Mouse (Mus musculus) neural tube, embryonic 15.5 days (tissue): ENCODE results near the gene Gm10842. TPM values are rescaled to one million over a fixed set of nuclear protein-coding genes. Genes with fewer than 3 reads are reported as not detected.

ENCODE experiments used
- ATAC-seq: fragments of 200-750 bp; cut with Nextera tagmentation; 2 replicates; pipeline ENCODE4 v1.8.0; 2017; ENCODE audit warnings: mild to moderate bottlenecking, moderate TSS enrichment, moderate library complexity; ENCODE audit not compliant: low FRiP score
- H3K27ac ChIP-seq: fragments of 300-500 bp; sonication (generic); replicated peaks from 2 replicates; pipeline ENCODE4 v1.5.1; 2015; ENCODE audit warnings: mild to moderate bottlenecking, inconsistent platforms
- H3K27me3 ChIP-seq: fragments of 300-500 bp; sonication (generic); replicated peaks from 2 replicates; pipeline ENCODE4 v1.6.1; 2015; ENCODE audit warnings: inconsistent platforms
- H3K36me3 ChIP-seq: fragments of 300-500 bp; sonication (generic); 2 replicates; pipeline ENCODE4 v1.6.1; 2015; ENCODE audit warnings: inconsistent platforms
- H3K4me1 ChIP-seq: fragments of 300-500 bp; sonication (generic); 2 replicates; pipeline ENCODE4 v1.6.1; 2015; ENCODE audit warnings: inconsistent platforms
- H3K4me2 ChIP-seq: fragments of 300-500 bp; sonication (generic); 2 replicates; pipeline ENCODE4 v1.6.1; 2015; ENCODE audit warnings: inconsistent platforms, mild to moderate bottlenecking, moderate library complexity
- H3K4me3 ChIP-seq: fragments of 300-500 bp; sonication (generic); replicated peaks from 2 replicates; pipeline ENCODE4 v1.5.1; 2015; ENCODE audit warnings: mild to moderate bottlenecking, inconsistent platforms
- H3K9ac ChIP-seq: fragments of 300-500 bp; sonication (generic); replicated peaks from 2 replicates; pipeline ENCODE4 v1.6.1; 2015; ENCODE audit warnings: mild to moderate bottlenecking, inconsistent platforms
- H3K9me3 ChIP-seq: fragments of 300-500 bp; sonication (generic); replicated peaks from 2 replicates; pipeline ENCODE4 v1.6.1; 2016; ENCODE audit warnings: inconsistent platforms
- WGBS: fragments of 180-500 bp; shearing (Covaris S2); methylation state at CpG from one replicate; pipeline ENCODE4 v1.1.7; 2015; ENCODE audit warnings: mixed read lengths; 5-methylcytosine and 5-hydroxymethylcytosine counted together
- polyA plus RNA-seq: library from polyadenylated mRNA; unstranded; fragments of >200 nt; fragmentation: Nextera tagmentation; extraction: Ambion mirVana; gene quantifications from 2 replicates; pipeline ENCODE4 v1.2.1, GENCODE M21; 2015

Gm10842 gene
- polyA plus RNA-seq, 1 experiment from 2014 or later: not detected

DNA sequence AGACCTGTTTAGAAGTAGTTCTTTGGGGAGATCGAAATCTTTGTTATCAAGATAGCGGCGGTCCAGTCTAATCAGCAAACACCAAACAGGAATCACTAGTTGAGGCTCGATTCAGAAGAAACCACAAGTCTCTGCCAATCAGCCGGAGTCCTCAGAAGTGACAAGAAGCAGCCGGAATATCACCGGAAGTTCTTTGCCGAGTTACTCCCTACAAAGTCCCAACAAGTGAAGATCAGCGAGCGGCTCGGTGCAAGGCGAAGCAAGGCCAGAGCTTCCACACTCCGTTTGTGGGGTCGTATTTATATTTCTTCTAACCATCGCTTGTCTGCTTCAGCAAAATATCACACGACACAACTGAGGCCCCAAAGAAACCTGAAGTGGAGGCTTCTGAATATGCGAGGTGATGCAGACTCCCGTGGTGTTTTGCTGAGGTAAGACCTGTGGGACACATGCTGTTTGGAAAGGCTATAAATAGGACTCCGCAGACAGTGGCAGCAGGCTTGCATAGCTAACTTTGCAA lies 10.1 kb downstream of the Gm10842 start:
- H3K4me1 ChIP-seq: peaks cover 9% of the 10 kb centered on the region
- H3K27ac ChIP-seq: no peak overlapping the region
- 89% methylated on average over 19 of the region's 19 CpGs for WGBS

DNA sequence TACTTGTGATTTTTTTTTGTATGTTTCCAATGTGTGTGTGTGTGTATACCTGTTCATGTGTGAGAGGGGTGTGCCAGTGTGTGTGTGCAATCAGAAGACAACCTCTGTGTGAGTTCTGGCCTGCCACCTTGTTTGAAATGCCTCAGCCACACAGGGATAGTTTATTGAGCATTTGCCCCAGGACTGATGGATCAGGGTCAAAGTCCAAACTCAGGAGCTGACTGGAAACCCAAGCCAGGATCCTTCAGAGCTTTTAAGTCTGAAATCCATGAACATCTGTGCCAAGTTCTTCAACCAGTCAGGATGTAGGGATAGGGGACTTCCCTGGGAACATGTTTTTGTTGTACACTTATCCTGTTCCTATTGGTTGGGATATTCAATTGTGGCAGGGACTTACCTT lies 11.4 kb downstream of the Gm10842 start:
- Histone ChIP-seq H3K36me3 (no peaks in the 10 kb centered on the region), H3K9me3 (no peaks in the 10 kb centered on the region), H3K9ac (no peak overlapping the region), H3K27ac (no peak overlapping the region), H3K4me2 (no peak overlapping the region), H3K4me1 (peaks cover 8% of the 10 kb centered on the region), H3K4me3 (no peak overlapping the region), H3K27me3 (no peaks in the 10 kb centered on the region)
- ATAC-seq: no peak

More for the DNA sequence above, 10.1 kb downstream of the Gm10842 start:
- no peak overlapping the region for H3K4me3 ChIP-seq
- no peaks in the 10 kb centered on the region for H3K36me3 ChIP-seq
- H3K4me2 ChIP-seq: no peak overlapping the region
- no peaks in the 10 kb centered on the region for H3K27me3 ChIP-seq
- no peak overlapping the region for H3K9ac ChIP-seq
- H3K9me3 ChIP-seq: no peaks in the 10 kb centered on the region
- no peak for ATAC-seq

DNA sequence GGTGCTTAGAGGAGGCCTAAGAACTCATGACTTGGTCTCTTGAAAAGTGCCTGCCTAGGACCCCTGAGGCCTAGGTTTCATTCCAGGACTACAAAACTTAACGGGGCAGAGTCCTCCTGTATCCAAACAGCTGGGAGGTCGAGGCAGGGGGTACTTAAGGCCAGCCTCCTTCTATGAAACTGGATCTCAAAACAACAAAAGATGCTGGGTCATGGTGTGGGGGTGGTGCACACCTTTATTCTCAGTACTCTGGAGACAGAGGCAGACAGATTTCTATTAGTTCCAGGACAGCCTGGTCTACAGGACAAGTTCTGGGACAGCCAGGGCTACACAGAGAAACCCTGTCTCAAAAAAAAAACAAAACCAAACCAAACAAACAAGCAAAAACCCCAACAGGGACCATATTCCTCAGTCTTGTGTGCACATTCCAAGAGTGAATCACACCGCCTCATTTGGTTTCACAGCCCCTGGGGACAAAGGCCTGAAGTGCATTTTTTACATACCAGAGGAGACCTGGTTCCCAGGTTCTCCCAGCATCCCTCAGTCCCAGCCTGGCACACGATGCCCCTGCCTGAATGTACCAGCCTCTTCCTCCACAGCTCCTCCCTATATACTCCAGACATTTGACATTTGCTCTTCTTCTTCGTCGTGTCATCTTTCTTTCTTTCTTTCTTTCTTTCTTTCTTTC lies 13.1 kb downstream of the Gm10842 start:
- no peak overlapping the region for H3K9ac ChIP-seq
- no peak for ATAC-seq
- no peak overlapping the region for H3K27ac ChIP-seq
- no peak overlapping the region for H3K4me3 ChIP-seq
- H3K4me2 ChIP-seq: no peak overlapping the region
- 0 out of 2 replicates have a peak, but pooled peaks cover 4% of the 10 kb centered on the region for H3K9me3 ChIP-seq
- WGBS: 67% methylated on average over 6 of the region's 6 CpGs
- H3K27me3 ChIP-seq: no peaks in the 10 kb centered on the region
- no peaks in the 10 kb centered on the region for H3K36me3 ChIP-seq
- no peaks in the 10 kb centered on the region for H3K4me1 ChIP-seq

DNA sequence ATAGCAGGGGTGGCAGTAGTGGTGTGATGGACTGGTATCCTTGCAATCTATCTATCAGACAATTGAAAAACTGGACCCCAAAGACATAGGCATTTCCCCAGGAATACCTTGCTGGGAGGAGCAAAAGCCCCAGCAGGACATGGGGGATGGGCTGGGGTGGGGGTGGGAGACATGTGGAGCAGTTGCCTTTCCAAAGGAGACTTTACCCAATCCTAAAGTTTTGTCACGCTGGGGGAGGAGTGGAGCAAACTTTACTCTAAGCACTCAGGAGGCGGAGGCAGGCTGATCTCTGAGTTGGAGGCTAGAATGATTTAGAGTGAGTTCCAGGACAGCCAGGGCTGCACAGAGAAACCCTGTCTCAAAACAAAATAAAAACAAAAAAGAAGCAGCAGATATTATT lies 14.7 kb downstream of the Gm10842 start:
- Histone ChIP-seq H3K4me3 (no peak overlapping the region), H3K4me2 (no peak overlapping the region), H3K27me3 (no peaks in the 10 kb centered on the region), H3K27ac (no peak overlapping the region), H3K9me3 (0 out of 2 replicates have a peak, but pooled peaks cover 6% of the 10 kb centered on the region), H3K9ac (no peak overlapping the region), H3K36me3 (no peaks in the 10 kb centered on the region), H3K4me1 (no peaks in the 10 kb centered on the region)
- ATAC-seq: no peak
- WGBS: 94% methylated on average over 2 of the region's 2 CpGs

DNA sequence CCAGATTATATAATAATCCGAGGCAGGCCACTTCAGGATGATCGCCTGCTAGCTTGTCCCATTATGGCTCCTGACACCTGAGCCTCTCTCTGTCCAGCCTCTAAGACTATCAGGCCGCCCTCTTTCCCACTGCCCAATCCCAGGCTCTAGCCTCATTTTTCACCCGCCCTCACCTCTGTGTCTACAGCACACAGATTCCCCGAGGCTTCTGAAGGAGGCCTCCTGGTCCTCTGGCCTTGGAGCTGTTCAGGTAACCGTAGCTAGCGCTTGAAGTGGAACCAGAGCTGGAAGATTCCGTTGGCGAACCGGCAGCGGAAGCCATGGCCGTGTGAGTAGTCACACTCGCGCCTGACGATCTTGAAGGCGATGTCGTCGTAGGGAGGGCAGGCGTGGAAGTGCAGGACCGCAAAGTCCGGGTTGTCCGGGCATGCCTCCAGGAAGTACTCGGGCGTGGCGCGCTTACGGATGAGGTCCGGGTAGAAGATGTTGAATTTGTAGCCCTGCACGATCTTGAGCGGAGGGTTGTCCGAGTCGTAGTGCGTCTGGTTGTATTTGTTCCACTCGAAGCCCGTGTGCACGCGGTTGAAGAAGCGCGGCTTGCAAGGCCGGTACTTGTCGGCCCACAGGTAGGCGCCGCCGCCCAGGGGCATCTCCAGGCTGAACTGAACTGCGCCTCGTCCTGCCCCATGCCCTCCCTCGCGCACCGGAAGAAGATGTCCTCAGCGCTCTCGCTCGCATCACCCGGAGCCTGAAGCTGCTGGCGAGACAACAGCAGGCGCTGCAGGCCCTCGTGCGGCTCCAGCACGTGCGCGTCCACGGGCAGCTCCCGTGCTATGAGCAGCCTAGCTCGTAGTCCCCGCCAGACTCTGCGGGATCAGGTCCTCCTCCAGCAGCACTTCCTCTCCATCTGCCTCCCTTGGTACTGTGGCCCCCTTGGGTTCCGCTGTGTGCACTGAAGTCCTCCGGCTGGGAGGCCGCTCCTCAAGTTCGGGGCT lies 18.1 kb downstream of the Gm10842 start:
- H3K27ac ChIP-seq: no peak overlapping the region
- no peak overlapping the region for H3K4me2 ChIP-seq
- no peaks in the 10 kb centered on the region for H3K27me3 ChIP-seq
- H3K36me3 ChIP-seq: no peaks in the 10 kb centered on the region
- no peak overlapping the region for H3K4me3 ChIP-seq
- 82% methylated on average over 69 of the region's 69 CpGs for WGBS
- ATAC-seq: no peak
- H3K9me3 ChIP-seq: 0 out of 2 replicates have a peak, but pooled peaks cover 6% of the 10 kb centered on the region
- no peaks in the 10 kb centered on the region for H3K4me1 ChIP-seq
- no peak overlapping the region for H3K9ac ChIP-seq

DNA sequence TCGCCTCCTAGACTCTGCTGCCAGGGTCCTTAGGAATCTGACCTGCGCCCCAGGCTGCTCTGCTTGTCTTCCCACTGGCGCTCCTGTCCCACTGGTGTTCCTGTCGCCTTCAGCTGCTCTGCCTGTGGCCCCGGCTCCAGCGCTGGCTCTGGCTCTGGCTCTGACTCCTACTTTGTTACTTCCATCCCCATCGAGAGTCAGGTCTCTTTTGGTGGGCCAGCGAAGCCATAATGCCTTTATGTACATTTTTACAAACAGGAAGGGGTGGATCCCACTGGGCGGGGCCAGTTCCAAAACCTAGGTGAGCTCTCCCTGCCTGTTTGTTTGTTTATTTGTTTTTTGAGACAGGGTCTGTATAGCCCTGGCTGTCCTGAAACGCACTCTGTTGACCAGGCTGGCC lies 20.1 kb downstream of the Gm10842 start:
- 92% methylated on average over 10 of the region's 10 CpGs for WGBS
- no peak overlapping the region for H3K9ac ChIP-seq
- no peak for ATAC-seq

DNA sequence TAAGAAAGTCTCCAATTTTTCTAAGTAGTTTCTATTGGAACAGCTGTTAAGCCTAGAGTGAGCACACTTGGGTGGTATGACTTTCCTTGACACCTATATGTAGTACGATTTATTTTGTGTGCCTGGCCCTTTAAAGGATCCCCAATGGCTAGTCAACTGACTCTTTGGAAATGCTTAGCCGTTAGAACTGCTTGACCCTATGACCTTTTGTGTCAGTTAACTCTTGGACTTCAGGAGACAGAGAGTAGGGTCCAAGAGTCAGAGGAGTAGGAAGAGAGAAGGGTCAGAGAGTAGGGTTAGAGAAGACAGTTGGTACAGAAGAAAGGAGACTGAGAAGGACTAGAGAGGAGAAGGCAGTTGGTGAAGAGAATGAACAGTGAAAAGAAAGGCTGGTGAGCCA lies 31.8 kb downstream of the Gm10842 start, which contains the start of gene Tlk2:
TSS of gene Tlk2 (plus strand) at position 292 of the 400 bp plus-strand sequence.
- Histone ChIP-seq H3K27me3 (no peaks in the 10 kb centered on the region), H3K9ac (0 out of 2 replicates have a peak within 1 kb of the TSS, but pooled peaks have one; percentile 91), H3K4me1 (peaks cover 24% of the 10 kb centered on the region), H3K27ac (peak within 1 kb of the TSS; percentile 13; the same call in 1 of the 2 replicates), H3K9me3 (no peaks in the 10 kb centered on the region), H3K4me3 (peak within 1 kb of the TSS; percentile 91), H3K4me2 (peak within 1 kb of the TSS; percentile 83), H3K36me3 (0 out of 2 replicates have a peak, but pooled peaks cover 2% of the 10 kb centered on the region)
- WGBS: 49% methylated on average over 2 of the region's 2 CpGs
- no peak for ATAC-seq

More for the DNA sequence above, 20.1 kb downstream of the Gm10842 start:
- H3K9me3 ChIP-seq: 0 out of 2 replicates have a peak, but pooled peaks cover 6% of the 10 kb centered on the region
- H3K4me2 ChIP-seq: no peak overlapping the region
- H3K27me3 ChIP-seq: no peaks in the 10 kb centered on the region
- no peaks in the 10 kb centered on the region for H3K36me3 ChIP-seq
- H3K4me3 ChIP-seq: no peak overlapping the region
- H3K27ac ChIP-seq: no peak overlapping the region
- H3K4me1 ChIP-seq: no peaks in the 10 kb centered on the region

DNA sequence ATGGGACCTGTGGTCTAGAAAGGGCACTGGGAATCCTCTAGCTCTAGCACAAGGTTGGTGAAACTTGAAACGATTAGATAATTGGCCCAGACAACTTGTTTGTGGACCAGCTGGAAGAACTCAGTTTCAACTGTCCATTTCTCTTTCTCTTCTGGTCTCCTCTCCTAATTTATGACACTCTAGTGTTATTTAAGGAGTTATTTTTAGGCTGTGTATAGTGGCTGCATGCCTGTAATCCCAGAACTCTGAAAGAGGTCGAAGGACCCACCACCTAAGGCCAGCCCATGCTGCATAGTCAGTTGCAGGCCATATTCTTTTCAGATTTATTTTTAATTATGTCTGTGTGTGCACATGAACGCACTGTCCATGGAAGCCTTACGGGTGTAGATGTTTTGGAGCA lies 32.8 kb downstream of the Gm10842 start:
- Histone ChIP-seq H3K4me3 (peak overlapping the region; percentile 91), H3K4me2 (peak overlapping the region; percentile 83), H3K36me3 (peaks cover 7% of the 10 kb centered on the region), H3K9ac (peak overlapping the region; percentile 91; the same call in 1 of the 2 replicates), H3K4me1 (peaks cover 27% of the 10 kb centered on the region), H3K27ac (peak overlapping the region; percentile 13; the same call in 1 of the 2 replicates), H3K9me3 (no peaks in the 10 kb centered on the region), H3K27me3 (no peaks in the 10 kb centered on the region)
- ATAC-seq: no peak
- 73% methylated on average over 4 of the region's 4 CpGs for WGBS

DNA sequence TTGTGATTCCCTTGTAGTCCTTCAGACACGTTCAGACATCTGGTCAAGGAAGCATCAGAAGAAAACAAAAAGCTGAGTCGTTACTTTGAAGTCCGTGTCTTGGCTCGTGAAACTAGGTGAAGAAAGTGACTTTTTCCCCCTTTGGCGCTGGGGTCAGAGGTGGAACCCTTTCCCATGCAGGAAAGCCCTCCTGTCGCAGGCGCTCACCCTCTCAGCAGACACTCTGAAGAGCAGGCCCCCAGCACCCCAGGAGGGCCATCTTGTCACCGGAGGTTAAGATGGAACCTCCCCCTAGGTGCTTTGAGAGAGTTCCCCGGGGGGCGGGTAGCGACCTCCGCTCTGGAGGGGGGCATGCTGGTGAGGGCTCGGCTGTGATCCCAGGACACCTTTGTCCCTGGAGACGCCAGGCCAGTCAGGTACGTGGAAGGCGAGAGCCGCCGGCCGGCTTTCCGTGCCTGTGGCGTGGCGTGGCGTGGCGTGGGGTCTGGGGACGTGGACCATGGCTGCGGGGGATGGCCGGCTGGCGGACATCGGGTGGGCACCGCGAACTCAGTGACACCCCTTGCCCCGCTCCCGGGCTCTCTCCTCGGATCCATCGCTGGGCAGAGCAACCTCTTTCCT lies 33.9 kb downstream of the Gm10842 start:
- no peaks in the 10 kb centered on the region for H3K9me3 ChIP-seq
- H3K4me3 ChIP-seq: peak overlapping the region; percentile 91
- peak overlapping the region; percentile 93 for H3K27ac ChIP-seq
- peak overlapping the region; percentile 91 for H3K9ac ChIP-seq
- peaks cover 27% of the 10 kb centered on the region for H3K4me1 ChIP-seq
- peak overlapping the region; percentile 83 for H3K4me2 ChIP-seq
- peak; percentile 28 for ATAC-seq
- H3K27me3 ChIP-seq: no peaks in the 10 kb centered on the region
- peaks cover 13% of the 10 kb centered on the region for H3K36me3 ChIP-seq
- WGBS: under 1% methylated on average over 35 of the region's 35 CpGs

DNA sequence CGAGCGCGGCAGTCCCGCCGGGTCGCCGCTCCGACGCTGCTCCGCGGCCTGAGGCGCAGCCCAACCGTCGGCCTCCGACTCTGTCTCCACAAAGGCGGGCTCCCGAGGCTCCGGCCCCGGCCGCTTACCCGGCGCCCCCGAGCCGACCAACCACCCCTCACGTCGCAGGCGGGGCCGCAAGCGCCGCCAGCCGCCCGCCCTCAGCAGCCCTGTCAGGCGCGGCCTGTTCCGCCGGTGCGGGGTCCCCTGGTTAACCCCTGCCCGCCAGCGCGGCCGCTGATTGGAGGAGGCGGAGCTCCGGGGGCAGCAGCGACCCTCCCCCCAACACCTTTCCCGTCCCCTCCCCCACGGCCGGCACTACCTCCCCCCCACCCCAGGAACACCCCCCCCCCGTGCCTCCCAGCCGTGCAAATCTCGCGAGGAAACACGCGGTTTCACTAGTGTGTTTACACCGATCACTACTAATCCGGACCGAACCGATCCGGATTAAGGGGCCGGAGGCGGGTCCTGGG lies 34.5 kb downstream of the Gm10842 start:
- Histone ChIP-seq H3K4me2 (peak overlapping the region; percentile 83), H3K4me1 (peaks cover 27% of the 10 kb centered on the region), H3K27me3 (no peaks in the 10 kb centered on the region), H3K27ac (peak overlapping the region; percentile 93), H3K9me3 (no peaks in the 10 kb centered on the region), H3K36me3 (peaks cover 14% of the 10 kb centered on the region), H3K4me3 (peak overlapping the region; percentile 91), H3K9ac (peak overlapping the region; percentile 99)
- peak; percentile 96 for ATAC-seq
- WGBS: under 1% methylated on average over 44 of the region's 60 CpGs
